Mouse (Mus musculus): ENCODE results near the gene Helz.

GRCm38 (mm10) chr11:107734133-107734532, 186.4 kb downstream of the Helz start:
- TF ChIP-seq POLR2A (IDR thresholded peaks at IDR 0.05; ENCODE audit: extremely low read depth, insufficient read depth, low read length) (no peak), CTCF (IDR thresholded peaks at IDR 0.05; ENCODE audit: extremely low read depth, insufficient read depth, low read length) (no peak)

Data from cortical plate, adult 2 months (tissue).